Mouse (Mus musculus) left cerebral cortex, adult 8-10 months (tissue): Measurements from ENCODE around the gene Trabd. TPM values are rescaled to one million over a fixed set of nuclear protein-coding genes. Genes with fewer than 3 reads are reported as not detected.

Experiments used
- DNase-seq, 2 experiments: peaks; one replicate each; pipeline ENCODE4 v3.0.0; 2022; ENCODE audit warnings: low spot score in 2 of 2
- total RNA-seq, 4 experiments: library from RNA; stranded (reverse); gene quantifications; 2 replicates each; pipeline ENCODE4 v1.2.4; 2022

Trabd gene
- 10 to 100 TPM; 17.3 to 21.8 (median 18.0) TPM for total RNA-seq

DNA sequence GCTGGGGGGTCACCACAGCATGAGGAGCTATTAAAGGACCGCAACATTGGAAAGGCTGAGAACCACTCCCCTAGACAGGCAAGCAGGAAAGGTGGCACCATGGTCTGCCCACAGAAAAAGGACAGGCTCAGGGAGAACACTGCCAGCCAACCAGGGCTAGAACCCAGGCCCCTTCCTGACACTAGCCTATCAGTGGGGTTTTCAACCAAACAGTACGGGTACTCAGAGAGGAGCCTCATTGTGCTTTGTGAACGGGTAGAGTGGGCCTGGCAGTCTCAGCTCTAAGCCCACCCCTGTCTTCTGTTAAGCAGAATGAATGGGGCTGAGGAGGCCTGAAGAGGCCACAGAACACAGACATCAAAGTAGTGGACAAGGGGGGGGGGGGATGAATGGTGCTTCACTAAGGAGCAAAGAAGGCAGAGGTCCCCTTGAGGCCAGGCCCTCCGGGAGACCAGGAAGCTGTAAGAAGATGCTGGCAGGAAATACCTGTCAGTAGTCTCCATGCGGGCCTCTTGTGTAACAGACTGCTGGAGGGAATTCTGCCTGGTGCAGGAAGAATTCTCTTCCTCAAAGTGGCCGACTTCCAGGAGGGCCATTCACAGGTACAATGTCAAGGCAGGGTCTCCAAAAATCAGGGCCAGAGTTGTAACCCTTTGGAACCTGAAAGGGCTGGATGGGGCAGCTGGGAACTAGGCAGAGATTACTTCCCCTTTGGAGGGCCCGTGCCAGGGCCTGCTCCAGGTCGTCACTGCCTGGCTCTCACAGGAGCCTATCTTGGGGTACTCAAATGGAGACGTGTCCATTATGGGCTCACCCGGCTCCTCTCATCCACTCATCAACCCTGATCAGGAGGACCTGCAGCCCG is at the start of gene Trabd:
Trabd (plus strand) TSS at position 512 of the 865 bp plus-strand sequence.
- no peak for DNase-seq

DNA sequence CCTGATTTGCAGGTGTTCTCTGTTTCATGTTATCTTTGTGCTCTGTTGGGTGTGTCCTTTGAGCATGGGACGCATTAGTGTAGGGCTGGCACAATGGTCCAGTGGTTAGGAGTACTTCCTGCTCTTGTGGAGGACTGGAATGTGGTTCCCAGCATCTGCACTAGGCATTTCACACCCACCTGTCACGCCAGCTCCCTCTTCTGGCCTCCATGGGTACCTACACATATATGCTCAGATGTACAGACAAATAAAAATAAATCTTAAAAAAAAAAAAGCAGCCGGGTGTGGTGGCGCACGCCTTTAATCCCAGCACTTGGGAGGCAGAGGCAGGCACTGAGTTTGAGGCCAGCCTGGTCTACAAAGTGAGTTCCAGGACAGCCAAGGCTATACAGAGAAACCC is 30.5 kb upstream of the Trabd start:
- DNase-seq = no peak

DNA sequence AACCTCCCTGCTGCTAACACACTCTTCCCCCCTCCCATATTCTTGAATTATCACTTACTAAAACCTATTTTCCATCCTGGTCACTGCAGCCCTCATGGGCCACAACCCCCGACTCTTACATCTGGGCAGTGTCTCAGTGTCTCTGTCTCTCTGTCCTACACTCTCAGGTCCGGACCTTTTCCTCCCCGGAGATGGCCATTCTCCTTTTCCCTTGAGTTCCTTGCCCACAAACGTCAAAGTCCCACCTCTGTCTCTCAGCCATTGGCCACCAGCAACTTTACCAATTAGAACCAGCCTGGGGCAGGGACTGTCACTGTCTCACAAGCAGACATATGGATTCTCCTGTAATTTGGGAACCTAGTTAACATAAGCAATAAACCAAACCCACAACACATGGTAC is 28.6 kb upstream of the Trabd start:
- no peak for DNase-seq

GRCm38 (mm10) chr15:89054666-89055065 is 20.3 kb upstream of the Trabd start:
- DNase-seq = no peak

GRCm38 (mm10) chr15:89058736-89059135 is 16.2 kb upstream of the Trabd start:
- peak in 1 of 2 experiments; percentile 4 for DNase-seq

- DNase-seq = peak in 1 of 2 experiments; percentile 46
Observed at GRCm38 (mm10) chr15:89059161-89059931, 15.6 kb upstream of the Trabd start, which contains the start of gene Panx2. Panx2 (plus strand) TSS chr15:89059734.

DNA sequence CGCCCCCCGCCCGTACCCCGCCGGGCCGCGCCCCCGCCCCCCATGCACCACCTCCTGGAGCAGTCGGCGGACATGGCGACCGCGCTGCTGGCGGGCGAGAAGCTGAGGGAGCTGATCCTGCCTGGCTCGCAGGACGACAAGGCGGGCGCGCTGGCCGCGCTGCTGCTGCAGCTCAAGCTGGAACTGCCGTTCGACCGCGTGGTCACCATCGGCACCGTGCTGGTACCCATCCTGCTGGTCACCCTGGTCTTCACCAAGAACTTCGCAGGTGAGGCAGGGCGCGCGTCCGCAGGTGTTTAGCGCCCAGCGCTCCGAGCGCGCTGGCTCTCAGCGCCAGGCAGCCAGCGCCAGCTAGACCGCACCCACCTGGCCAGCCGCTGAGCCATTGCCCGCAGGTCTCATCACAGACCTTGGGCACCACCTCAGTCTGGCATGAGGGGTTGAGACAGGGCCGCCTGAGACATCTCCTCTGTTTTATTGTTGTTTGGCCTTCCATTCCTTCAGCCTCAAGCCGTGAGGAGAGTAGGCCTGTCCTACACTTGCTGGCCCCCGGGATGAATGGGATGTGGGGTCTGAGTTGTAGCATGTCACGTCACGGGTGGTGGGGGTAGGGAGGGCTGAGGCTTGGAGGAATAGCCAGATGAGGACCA is 14.8 kb upstream of the Trabd start:
- peak in 1 of 2 experiments; percentile 26 for DNase-seq

DNA sequence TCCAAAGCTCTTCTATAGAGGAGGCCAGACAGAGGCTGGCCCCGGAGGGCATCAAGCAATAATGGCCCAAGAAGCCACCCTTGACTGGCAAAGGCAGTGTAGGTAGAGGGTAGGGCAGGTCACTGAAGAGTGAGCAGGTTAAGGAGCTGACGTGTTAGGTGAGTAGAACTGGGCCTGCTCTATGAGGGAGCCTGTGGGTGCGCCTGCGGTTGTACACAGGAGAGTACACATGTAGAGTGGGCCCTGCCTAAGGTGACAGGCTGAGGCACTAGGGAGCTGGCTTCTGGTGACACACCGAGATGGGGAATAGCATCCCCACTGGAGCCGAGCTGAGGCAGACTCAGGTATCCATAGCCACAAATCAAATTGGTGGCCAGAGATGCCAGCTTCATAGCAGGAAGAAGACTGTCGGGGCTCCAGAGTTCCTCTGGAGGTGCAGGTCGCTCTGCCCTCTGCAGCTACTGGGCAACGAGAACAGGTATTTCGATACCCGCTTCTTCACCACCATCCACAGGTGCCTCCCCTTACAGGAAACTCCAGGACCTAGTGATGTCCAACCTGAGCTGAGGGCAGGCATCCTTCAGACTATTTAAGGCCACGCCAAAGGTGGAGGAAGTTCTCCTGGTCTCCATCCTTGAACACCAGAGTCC is 14.0 kb upstream of the Trabd start:
- DNase-seq = peak in 1 of 2 experiments; percentile 18

DNA sequence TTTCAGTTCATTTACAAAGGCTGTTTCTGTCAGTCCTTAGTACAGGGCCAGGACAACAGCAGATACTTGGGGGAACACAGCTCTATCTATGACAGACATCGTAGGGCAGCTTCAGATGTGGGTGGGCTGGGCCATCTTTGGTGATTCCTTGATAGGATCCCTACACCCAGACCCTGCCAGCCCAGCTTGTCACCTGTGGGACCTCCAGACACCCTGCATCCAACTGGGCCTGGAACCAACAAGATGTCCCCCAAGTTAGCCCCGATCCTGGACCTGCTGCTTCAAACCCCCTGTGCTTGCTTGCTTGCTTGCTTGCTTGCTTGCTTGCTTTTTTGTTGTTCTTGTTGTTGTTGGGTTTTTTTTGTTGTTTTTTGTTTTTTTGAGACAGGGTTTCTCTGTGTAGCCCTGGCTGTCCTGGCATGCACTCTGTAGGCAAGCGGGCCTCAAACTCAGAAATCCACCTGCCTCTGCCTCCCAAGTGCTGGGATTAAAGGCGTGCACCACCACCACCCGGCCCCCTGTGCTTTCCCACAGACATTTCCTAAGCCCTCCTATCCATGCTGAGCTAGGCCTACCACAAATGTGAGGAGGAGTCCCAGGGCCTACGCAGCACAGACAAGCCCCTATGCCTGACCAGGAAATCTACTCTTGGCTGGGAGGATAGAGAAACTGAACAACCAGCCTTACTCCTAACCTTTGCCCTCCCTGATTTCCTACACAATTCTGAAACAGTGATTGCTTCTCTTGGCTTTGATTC is 13.0 kb upstream of the Trabd start:
- peak in 1 of 2 experiments; percentile 4 for DNase-seq

- DNase-seq = no peak
Observed at GRCm38 (mm10) chr15:89062518-89062910, 12.4 kb upstream of the Trabd start.

DNA sequence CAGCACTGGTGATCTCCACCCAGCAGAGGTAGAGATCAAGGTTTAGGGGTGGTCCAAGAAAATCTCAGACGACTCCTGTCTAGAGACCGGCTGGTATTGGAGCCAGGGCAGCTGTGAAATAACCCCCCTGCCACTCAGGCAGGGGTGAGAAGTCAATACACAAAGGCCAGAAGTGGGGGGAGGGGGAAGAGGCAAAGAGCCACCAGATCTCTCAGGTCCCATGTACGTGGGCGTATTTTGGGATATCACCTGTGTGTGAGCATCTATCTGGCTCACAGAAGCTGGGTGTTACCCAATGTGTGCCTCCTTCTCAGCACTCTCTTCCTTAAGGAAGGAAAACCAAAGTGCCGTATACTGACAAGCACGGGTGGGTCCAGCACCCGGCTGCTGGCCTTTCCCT is 11.9 kb upstream of the Trabd start:
- DNase-seq = peak in 1 of 2 experiments; percentile 7

GRCm38 (mm10) chr15:89063536-89063935 is 11.4 kb upstream of the Trabd start:
- DNase-seq = peak; percentile 14 to 81

GRCm38 (mm10) chr15:89064891-89065290 is 10.0 kb upstream of the Trabd start:
- DNase-seq = peak in 1 of 2 experiments; percentile 10

GRCm38 (mm10) chr15:89067609-89068008 is 7.3 kb upstream of the Trabd start:
- peak in 1 of 2 experiments; percentile 12 for DNase-seq

- DNase-seq = peak in 1 of 2 experiments; percentile 6
Observed at GRCm38 (mm10) chr15:89068226-89068625, 6.7 kb upstream of the Trabd start.

GRCm38 (mm10) chr15:89069336-89069840 is 5.5 kb upstream of the Trabd start:
- DNase-seq = no peak

DNA sequence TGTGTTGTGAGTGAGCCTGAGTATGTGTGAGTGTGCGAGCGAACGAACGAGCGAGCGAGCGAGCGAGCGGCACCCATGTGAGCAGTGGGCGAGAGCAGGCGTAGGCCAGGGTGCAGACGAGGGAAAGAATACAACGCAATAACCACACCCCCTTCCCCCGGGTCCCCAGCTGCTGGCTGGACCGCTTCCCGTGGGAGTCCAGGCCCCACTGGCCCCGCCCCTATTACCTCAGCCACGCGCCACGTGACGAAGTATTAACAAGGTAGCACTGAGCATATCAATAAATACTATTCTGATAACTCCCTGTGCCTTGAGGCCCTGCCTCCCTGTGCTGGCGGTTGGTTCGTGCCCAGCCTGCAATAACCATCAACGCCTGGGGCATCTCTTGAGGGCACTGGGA is 4.3 kb upstream of the Trabd start:
- no peak for DNase-seq

GRCm38 (mm10) chr15:89073993-89074603 is 826 bp upstream of the Trabd start:
- DNase-seq = no peak

DNA sequence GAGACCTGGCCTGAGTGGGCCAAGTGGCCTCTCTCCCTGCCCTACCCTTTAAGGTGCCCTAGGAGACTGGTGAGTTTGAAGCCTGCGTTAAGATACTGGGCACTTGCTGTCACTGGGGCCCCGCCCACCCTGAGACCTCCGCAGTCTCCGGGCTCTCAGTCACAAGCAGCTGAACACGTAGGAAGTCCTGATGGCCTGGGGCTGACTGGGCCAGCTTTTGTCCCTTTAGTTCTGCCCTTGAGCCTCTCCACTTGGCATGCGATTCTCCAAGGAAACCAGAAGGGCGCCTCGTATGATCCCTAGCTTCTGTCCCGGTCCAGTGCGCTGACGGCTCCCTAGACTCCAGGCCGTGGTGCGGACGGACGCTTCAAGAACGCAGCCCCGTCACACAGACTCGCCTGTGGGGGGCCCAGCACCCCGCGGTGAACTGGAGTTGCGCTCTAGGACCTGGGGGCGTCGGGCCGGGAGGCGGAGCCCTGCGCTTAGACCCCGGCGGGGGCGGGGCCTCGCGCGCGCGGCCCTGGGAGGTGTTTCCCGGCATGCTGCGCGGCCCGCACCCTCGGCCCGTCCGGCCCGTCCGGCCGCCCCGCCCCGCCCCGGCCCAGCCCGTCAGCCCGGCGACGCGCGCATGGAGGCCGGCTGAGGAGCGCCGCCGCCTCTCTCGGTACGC is 689 bp downstream of the Trabd start:
- peak; percentile 76 to 80 for DNase-seq
